Mouse (Mus musculus) liver, embryonic 14.5 days (tissue): ENCODE data around the gene Ggt1.

ENCODE experiments used
- CTCF ChIP-seq: IDR thresholded peaks from 2 replicates; pipeline ENCODE4 v1.5.1; 2016; ENCODE audit warnings: antibody characterized with exemption, low read depth, control low read depth
- EP300 ChIP-seq: IDR thresholded peaks from 2 replicates; pipeline ENCODE4 v1.6.1; 2016; ENCODE audit warnings: antibody characterized with exemption, low read depth

- TF ChIP-seq CTCF (no peak), EP300 (no peak)
These were observed 7.3 kb upstream of the Ggt1 start for GRCm38 (mm10) chr10:75554090-75554489.
